Mouse (Mus musculus) embryonic facial prominence, embryonic 14.5 days (tissue): Measurements from ENCODE around the gene Hist1h2af. TPM values are rescaled to one million over a fixed set of nuclear protein-coding genes. Genes with fewer than 3 reads are reported as not detected.

ENCODE experiments used
- ATAC-seq: fragments of 200-750 bp; cut with Nextera tagmentation; 2 replicates; pipeline ENCODE4 v1.8.0; 2017; ENCODE audit warnings: low read depth, moderate number of reproducible peaks, moderate TSS enrichment
- DNase-seq: peaks from one replicate; pipeline ENCODE4 v3.0.0-alpha.2; 2015; ENCODE audit warnings: low spot score
- H3K27ac ChIP-seq: fragments of 300-500 bp; sonication (generic); replicated peaks from 2 replicates; pipeline ENCODE4 v1.5.1; 2014; ENCODE audit warnings: low read depth, mild to moderate bottlenecking, low read length, moderate library complexity
- H3K27me3 ChIP-seq: fragments of 300-500 bp; sonication (generic); replicated peaks from 2 replicates; pipeline ENCODE4 v1.6.1; 2014; ENCODE audit warnings: low read length; ENCODE audit not compliant: control insufficient read depth, insufficient read depth
- H3K36me3 ChIP-seq: fragments of 300-500 bp; sonication (generic); 2 replicates; pipeline ENCODE4 v1.6.1; 2014; ENCODE audit warnings: low read length, mixed read lengths; ENCODE audit not compliant: control insufficient read depth, insufficient read depth
- H3K4me1 ChIP-seq: fragments of 300-500 bp; sonication (generic); 2 replicates; pipeline ENCODE4 v1.6.1; 2014; ENCODE audit warnings: antibody characterized with exemption, low read length; ENCODE audit not compliant: control insufficient read depth, insufficient read depth
- H3K4me2 ChIP-seq: fragments of 300-500 bp; sonication (generic); 2 replicates; pipeline ENCODE4 v1.6.1; 2014; ENCODE audit warnings: low read depth, mild to moderate bottlenecking, low read length, moderate library complexity, mixed read lengths
- H3K4me3 ChIP-seq: fragments of 300-500 bp; sonication (generic); 2 replicates; pipeline ENCODE4 v1.5.1; 2014; ENCODE audit warnings: low read depth, mild to moderate bottlenecking, low read length
- H3K9ac ChIP-seq: fragments of 300-500 bp; sonication (generic); 2 replicates; pipeline ENCODE4 v1.6.1; 2014; ENCODE audit warnings: low read depth, mild to moderate bottlenecking, low read length, moderate library complexity, mixed read lengths
- H3K9me3 ChIP-seq: fragments of 300-500 bp; sonication (generic); 2 replicates; pipeline ENCODE4 v1.6.1; 2016; ENCODE audit warnings: low read length; ENCODE audit not compliant: control insufficient read depth
- WGBS: fragments of 180-500 bp; shearing (Covaris S2); extraction: QIAGEN DNeasy Blood & Tissue Kit; methylation state at CpG from one replicate; pipeline ENCODE4 v1.1.7; 2014; 5-methylcytosine and 5-hydroxymethylcytosine counted together
- polyA plus RNA-seq: library from polyadenylated mRNA; unstranded; fragments of >200 nt; fragmentation: Nextera tagmentation; extraction: Ambion mirVana; gene quantifications from 2 replicates; pipeline ENCODE4 v1.2.1, GENCODE M21; 2014

Gene Hist1h2af
- polyA plus RNA-seq, 1 experiment from 2014 or later = 5.2 TPM

DNA sequence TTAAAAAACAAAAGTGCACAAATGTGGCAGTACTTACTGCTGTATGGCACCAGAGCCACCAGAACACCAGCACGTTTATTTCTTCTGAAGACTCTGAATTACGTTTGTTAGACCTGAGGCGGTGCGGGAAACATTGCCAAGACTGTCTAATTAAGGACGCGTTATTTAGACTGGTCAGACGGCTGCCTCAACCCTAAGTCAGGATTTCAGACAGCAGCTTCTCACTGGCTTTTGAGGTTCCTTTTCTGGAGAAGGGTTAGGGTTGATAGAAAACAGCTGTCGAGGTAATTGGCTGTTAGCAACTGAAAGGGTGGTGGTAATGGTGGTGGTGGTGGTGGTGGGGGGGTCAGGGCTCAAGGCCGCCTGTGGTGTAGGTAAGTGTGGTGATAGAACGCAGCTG lies 35.1 kb upstream of the Hist1h2af start:
- Histone ChIP-seq H3K36me3 (no peaks in the 10 kb centered on the region), H3K27me3 (no peaks in the 10 kb centered on the region), H3K9me3 (no peaks in the 10 kb centered on the region), H3K4me3 (peak overlapping the region; percentile 37), H3K4me1 (no peaks in the 10 kb centered on the region; the same call in 1 of the 2 replicates), H3K4me2 (peak overlapping the region; percentile 57), H3K9ac (0 out of 2 replicates have a peak overlapping the region, but pooled peaks have one; percentile 5), H3K27ac (no peak overlapping the region)
- 2% methylated on average over 10 of the region's 10 CpGs for WGBS
- peak; percentile 30 for DNase-seq
- no peak for ATAC-seq

DNA sequence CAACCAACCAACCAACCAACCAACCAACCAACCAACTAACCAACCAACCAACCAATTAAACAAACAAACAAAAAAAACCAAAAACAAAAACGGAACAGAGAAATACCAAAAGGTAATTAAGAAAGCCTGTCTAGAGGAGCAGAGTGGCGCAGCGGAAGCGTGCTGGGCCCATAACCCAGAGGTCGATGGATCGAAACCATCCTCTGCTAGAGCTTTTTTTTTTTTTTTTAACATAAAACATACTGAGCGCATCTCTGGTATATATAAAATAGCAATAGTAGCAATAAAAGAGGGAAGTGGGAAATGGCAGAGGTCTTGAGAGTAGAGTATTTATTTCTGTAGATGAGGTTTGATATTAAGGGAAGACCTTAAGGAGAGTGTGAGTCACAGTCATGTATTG lies 33.8 kb upstream of the Hist1h2af start:
- Histone ChIP-seq H3K4me2 (peak overlapping the region; percentile 23; the same call in 1 of the 2 replicates), H3K4me1 (peaks cover under 1% of the 10 kb centered on the region), H3K9ac (no peak overlapping the region), H3K27me3 (no peaks in the 10 kb centered on the region), H3K4me3 (no peak overlapping the region), H3K9me3 (no peaks in the 10 kb centered on the region), H3K27ac (no peak overlapping the region), H3K36me3 (no peaks in the 10 kb centered on the region)
- DNase-seq = no peak
- no peak for ATAC-seq
- WGBS = 12% methylated on average over 7 of the region's 7 CpGs

DNA sequence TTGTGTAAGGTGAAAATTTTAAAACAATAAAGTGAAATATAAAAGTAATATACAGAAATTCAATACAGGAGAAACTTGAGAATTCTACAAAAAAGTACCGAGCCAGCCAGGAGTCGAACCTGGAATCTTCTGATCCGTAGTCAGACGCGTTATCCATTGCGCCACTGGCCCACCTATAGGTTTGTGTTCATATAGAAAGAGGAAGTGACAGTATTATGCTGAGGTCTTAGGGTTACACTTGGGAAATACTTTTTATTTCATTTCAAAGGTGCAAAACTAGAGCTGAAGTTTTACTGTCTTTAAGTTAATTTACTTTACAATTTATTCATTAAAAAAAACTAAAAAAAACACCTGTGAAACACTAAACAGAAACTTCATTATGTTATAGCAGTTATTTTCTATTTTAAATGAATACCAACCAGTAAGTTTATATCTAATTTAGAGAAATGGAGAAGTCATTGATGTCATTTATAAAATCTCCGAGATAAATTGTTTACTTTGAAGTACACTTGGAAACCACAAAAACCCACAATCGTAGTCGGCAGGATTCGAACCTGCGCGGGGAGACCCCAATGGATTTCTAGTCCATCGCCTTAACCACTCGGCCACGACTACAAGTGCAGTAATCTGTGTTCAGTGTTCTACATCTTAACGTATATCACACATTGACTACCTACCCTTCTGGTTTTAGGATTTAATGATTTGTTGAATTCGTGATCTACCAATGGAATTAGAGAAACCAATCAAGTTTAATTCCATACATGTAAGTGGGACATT lies 33.1 kb upstream of the Hist1h2af start:
- H3K9me3 ChIP-seq = no peaks in the 10 kb centered on the region
- peak; percentile 80 for DNase-seq
- H3K4me3 ChIP-seq = 0 out of 2 replicates have a peak overlapping the region, but pooled peaks have one; percentile 15
- H3K27ac ChIP-seq = no peak overlapping the region
- H3K27me3 ChIP-seq = no peaks in the 10 kb centered on the region
- no peak overlapping the region for H3K9ac ChIP-seq
- H3K36me3 ChIP-seq = no peaks in the 10 kb centered on the region
- peak; percentile 74 for ATAC-seq
- H3K4me2 ChIP-seq = peak overlapping the region; percentile 43
- H3K4me1 ChIP-seq = peaks cover 7% of the 10 kb centered on the region
- 2% methylated on average over 17 of the region's 17 CpGs for WGBS

DNA sequence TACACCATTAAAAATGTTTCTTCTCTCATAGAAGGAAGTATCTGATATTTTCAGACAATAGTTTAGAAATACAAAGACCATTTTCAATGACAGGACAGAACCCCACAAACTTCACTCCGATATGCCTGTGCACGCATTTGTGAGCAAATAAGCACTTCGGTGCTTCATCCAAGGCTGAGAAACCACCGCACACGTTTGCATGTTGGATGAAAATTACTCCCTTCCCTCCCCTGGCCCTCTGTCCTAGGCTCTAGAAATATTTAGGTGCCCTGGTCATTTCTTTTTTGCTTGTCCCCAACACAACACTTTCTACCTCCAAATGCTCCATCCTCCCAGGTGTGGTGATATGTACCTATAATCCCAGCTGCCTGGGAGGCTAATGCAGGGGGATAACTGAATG lies 32.2 kb upstream of the Hist1h2af start:
- ATAC-seq (no peak), DNase-seq (no peak)
- Histone ChIP-seq H3K27ac (no peak overlapping the region), H3K36me3 (no peaks in the 10 kb centered on the region), H3K4me1 (peaks cover 12% of the 10 kb centered on the region), H3K4me3 (peak overlapping the region; percentile 15; the same call in 1 of the 2 replicates), H3K9me3 (no peaks in the 10 kb centered on the region), H3K4me2 (peak overlapping the region; percentile 43), H3K27me3 (no peaks in the 10 kb centered on the region), H3K9ac (no peak overlapping the region)
- 23% methylated on average over 5 of the region's 5 CpGs for WGBS

DNA sequence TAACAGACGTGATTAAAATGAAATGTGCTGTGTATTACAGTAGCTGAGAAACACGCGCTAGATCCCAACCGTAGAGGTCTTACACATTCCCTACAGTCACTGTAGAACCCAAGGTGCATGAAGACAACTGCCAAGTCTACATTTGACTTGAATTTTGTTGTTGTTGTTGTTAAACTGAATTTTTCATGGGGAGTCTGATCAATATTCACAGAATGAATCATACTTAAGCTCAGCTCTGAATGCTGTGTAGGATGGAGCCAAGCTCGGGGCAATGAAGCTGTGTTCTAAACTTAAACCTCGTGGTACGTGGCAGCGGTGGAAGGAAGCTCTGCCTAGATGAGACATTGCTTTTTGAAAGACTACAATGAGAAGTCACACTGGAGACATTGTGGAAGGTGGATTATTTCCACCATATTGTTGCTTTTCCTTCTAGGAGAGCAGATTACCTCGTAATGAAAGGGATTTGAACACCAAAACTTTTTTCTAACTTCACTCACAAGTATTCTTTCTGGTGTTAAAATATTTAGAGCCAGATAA lies 31.6 kb upstream of the Hist1h2af start:
- no peak overlapping the region for H3K27ac ChIP-seq
- DNase-seq (no peak), ATAC-seq (no peak)
- H3K36me3 ChIP-seq = no peaks in the 10 kb centered on the region
- H3K4me3 ChIP-seq = 0 out of 2 replicates have a peak overlapping the region, but pooled peaks have one; percentile 15
- no peaks in the 10 kb centered on the region for H3K9me3 ChIP-seq
- 30% methylated on average over 9 of the region's 9 CpGs for WGBS
- peaks cover 12% of the 10 kb centered on the region for H3K4me1 ChIP-seq
- H3K4me2 ChIP-seq = peak overlapping the region; percentile 43
- no peaks in the 10 kb centered on the region for H3K27me3 ChIP-seq
- no peak overlapping the region for H3K9ac ChIP-seq

DNA sequence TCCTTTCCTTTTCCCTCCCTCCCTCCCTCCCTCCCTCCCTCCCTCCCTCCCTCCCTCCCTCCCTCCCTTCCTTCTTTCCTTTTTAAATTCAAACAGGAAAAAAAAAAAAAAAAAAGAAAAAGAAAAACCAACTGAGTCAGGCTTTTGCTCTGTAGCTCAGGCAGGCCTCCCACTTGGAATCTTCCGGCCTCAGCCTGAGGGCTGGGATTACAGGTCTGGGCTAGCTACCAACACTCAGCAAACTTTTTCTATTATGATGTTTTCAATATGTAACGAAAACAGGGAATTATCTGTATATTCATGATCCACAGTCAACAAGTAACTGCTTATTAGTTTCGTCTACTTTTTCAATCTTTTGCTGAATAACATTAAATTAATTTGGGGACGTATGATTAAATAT lies 30.8 kb upstream of the Hist1h2af start:
- Histone ChIP-seq H3K4me3 (no peak overlapping the region), H3K4me1 (peaks cover 15% of the 10 kb centered on the region), H3K4me2 (no peak overlapping the region), H3K9me3 (no peaks in the 10 kb centered on the region), H3K27ac (no peak overlapping the region), H3K9ac (no peak overlapping the region), H3K27me3 (no peaks in the 10 kb centered on the region), H3K36me3 (no peaks in the 10 kb centered on the region)
- WGBS = 31% methylated on average over 4 of the region's 4 CpGs
- DNase-seq = no peak
- ATAC-seq = no peak

DNA sequence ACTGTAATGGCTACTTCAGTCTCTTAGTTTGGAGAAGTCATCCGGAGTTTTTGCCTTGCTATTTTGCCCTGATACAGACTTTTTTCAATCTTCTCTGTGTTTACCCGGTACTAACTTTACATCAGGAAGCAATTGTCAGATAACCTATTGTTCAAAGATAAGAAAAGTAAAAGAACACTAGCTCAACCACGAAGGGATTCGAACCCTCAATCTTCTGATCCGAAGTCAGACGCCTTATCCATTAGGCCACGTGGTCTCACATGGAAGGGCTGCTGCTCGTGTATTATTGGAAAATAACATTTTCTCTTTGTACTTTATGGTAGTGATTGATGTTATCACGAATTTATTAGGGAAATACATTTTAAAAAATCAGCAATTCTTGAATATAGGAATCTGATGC lies 29.9 kb upstream of the Hist1h2af start:
- DNase-seq = peak; percentile 68
- H3K4me2 ChIP-seq = peak overlapping the region; percentile 23

DNA sequence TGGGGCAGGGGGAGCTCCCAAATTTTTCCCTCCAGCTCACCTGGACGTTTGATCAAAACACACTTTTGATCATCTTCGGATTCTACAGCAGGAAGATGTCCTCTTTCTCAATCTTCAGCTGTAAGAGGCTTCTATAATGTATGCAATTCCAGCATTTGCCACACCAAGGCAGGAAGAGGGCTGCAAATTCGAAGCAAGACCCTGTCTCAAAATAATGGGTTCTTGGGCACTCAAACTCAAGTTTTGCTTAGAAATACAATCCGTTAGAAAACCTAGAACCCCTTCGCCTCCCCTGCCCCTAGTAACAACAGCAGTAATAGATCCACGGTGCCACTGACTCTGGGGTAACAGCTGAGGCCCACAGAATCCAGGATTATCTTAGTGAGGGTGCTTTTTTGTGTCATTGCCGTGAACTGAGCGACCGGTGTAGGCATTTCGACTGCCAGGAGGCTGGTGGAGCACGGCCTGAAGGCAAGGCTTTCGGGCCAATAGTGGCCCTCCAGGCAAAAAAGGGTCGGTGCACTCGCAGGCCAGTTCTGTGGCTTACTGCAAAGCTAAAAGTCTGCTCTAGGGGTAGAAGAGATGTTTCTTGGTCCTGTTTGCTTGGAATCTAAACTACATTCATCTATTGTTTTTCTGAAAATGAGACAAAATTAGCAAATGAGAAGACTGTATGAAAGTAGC lies 27.9 kb upstream of the Hist1h2af start:
- Histone ChIP-seq H3K4me1 (peaks cover 15% of the 10 kb centered on the region), H3K4me3 (peak overlapping the region; percentile 28), H3K4me2 (peak overlapping the region; percentile 53), H3K27me3 (no peaks in the 10 kb centered on the region), H3K9ac (peak overlapping the region; percentile 31; the same call in 1 of the 2 replicates), H3K36me3 (no peaks in the 10 kb centered on the region), H3K9me3 (no peaks in the 10 kb centered on the region), H3K27ac (peak overlapping the region; percentile 72)
- 6% methylated on average over 14 of the region's 14 CpGs for WGBS
- DNase-seq (no peak), ATAC-seq (0 out of 2 replicates have a peak, but pooled peaks have one; percentile 26)

More for the DNA sequence above, 29.9 kb upstream of the Hist1h2af start:
- no peaks in the 10 kb centered on the region for H3K27me3 ChIP-seq
- no peaks in the 10 kb centered on the region for H3K9me3 ChIP-seq
- H3K4me1 ChIP-seq = peaks cover 15% of the 10 kb centered on the region
- ATAC-seq = no peak
- H3K36me3 ChIP-seq = no peaks in the 10 kb centered on the region
- no peak overlapping the region for H3K4me3 ChIP-seq
- H3K9ac ChIP-seq = no peak overlapping the region
- WGBS = 1% methylated on average over 9 of the region's 9 CpGs
- H3K27ac ChIP-seq = no peak overlapping the region
